In the genomic region with DNA sequence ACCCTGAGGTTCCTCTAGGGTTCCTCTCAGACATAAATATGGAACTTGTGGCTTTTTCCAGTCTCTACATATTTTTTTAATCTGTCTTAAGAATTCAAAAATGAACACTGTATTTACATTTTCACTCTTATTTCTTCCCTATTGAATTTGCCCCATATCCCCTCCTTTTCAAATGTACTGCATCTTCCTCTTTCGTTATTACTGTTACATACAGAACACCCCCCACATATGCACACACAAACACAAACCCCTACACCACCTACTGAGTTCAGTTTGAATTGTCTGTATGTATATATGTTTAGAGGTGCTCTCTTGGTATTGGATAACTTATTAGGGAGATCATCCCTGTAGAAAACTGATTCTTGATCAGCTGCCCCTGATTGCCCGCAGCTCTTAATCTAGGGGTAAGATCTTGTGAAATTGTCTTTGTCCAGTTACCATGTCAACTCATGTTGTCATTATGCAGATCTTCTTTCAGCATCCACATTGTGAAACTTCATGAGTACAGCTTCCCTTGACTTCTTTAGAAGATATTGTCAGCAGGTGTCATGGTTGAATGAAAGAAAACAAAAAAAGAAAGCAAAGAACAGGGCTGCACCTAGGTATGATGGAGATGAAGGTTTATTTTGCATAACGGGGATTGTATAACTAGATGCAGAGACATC, we compare ENCODE assay signal across 27 mouse cellular contexts.
"Had no signal": no experiment of that assay in that cellular context is flagged by ENCODE, and none has a peak within 500 bp of the region (broad histone marks: within the 10 kb centered on the region; RNA-seq: fewer than 3 reads in every experiment).

No protein-coding gene starts in this region.

- H3K9ac ChIP-seq: heart, embryonic 13.5 days; heart, embryonic 15.5 days; hindbrain, embryonic 13.5 days; hindbrain, embryonic 15.5 days; kidney, embryonic 15.5 days; limb, embryonic 13.5 days; limb, embryonic 15.5 days; liver, embryonic 13.5 days had no signal

- H3K9me3 ChIP-seq: heart, embryonic 13.5 days; heart, embryonic 15.5 days; hindbrain, embryonic 13.5 days; hindbrain, embryonic 15.5 days; kidney, embryonic 15.5 days; limb, embryonic 15.5 days; liver, embryonic 13.5 days had no signal

- H3K4me3 ChIP-seq: gastrocnemius, adult 2 months; heart, adult 2 months; heart, embryonic 13.5 days; heart, embryonic 15.5 days; hindbrain, embryonic 13.5 days; hindbrain, embryonic 15.5 days; kidney, embryonic 15.5 days; limb, embryonic 13.5 days; limb, embryonic 15.5 days; liver, embryonic 13.5 days had no signal

- H3K4me1 ChIP-seq: heart, embryonic 13.5 days; heart, embryonic 15.5 days; kidney, embryonic 15.5 days; limb, embryonic 15.5 days; liver, embryonic 13.5 days had no signal

- H3K27ac ChIP-seq: gastrocnemius, adult 2 months; heart, adult 2 months; heart, embryonic 13.5 days; heart, embryonic 15.5 days; hindbrain, embryonic 13.5 days; hindbrain, embryonic 15.5 days; hindbrain, postnatal 0 days; kidney, embryonic 15.5 days; kidney, postnatal 0 days; limb, embryonic 13.5 days; limb, embryonic 15.5 days; liver, embryonic 13.5 days had no signal

- H3K36me3 ChIP-seq: heart, embryonic 13.5 days; heart, embryonic 15.5 days; hindbrain, embryonic 13.5 days; hindbrain, embryonic 15.5 days; kidney, embryonic 15.5 days; limb, embryonic 13.5 days; limb, embryonic 15.5 days; liver, embryonic 13.5 days had no signal

- H3K27me3 ChIP-seq: heart, embryonic 13.5 days; heart, embryonic 15.5 days; hindbrain, embryonic 13.5 days; hindbrain, embryonic 15.5 days; kidney, embryonic 15.5 days; limb, embryonic 13.5 days; limb, embryonic 15.5 days; liver, embryonic 13.5 days had no signal

- ATAC-seq: hindbrain, postnatal 0 days; intestine, embryonic 16.5 days had no signal

- H3K4me2 ChIP-seq: heart, embryonic 11.5 days; heart, embryonic 13.5 days; heart, embryonic 15.5 days; hindbrain, embryonic 13.5 days; hindbrain, embryonic 15.5 days; kidney, embryonic 15.5 days; limb, embryonic 13.5 days; limb, embryonic 15.5 days; liver, embryonic 13.5 days had no signal

- DNase-seq: gastrocnemius, adult 2 months; gastrocnemius, postnatal 10 days; gastrocnemius, postnatal 25 days; heart, adult 11 months; heart, adult 2 months; heart, postnatal 14 days; heart, postnatal 36 days; kidney, adult 11 months; kidney, adult 2 months; kidney, adult 9 months; kidney, postnatal 14 days; kidney, postnatal 36 days; layer of hippocampus, adult 9-11 months; layer of hippocampus, postnatal 36 days; left cerebral cortex, postnatal 4 days; liver, embryonic 13.5 days had no signal
